ENCODE assay signal across 10 mouse cellular contexts in the genomic region with DNA sequence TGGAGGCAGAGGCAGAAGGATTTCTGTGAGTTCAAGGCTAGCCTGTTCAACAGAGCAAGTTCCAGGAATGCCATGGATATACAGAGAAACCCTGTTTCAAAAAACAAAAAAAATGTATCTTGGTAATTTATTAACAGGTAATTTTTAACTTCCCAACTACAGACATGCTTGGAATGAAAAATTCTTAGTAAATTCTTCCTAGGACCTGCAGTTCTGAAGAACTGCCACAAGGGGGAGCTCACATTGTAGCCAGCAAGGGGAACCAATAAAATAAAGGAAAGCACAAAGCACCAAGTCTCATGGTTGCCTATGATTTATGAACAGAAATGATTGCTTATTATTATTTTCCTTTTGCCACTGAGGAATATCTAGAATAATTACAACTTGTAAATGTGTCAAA. TPM values are rescaled to one million over a fixed set of nuclear protein-coding genes. Genes with fewer than 3 reads are reported as not detected.
A peak's percentile ranks its signal among the peaks of the same experiment; 100 is the strongest.
DNase-seq lines count a peak whose midpoint lies in the region; ATAC-seq and TF ChIP-seq lines count a peak whose summit lies in the region.
"Had no signal": no experiment of that assay in that cellular context is flagged by ENCODE, and none has a peak within 500 bp of the region (broad histone marks: within the 10 kb centered on the region; RNA-seq: fewer than 3 reads in every experiment).

No protein-coding gene starts in this region.

- H3K27ac ChIP-seq in heart, embryonic 11.5 days (ENCODE audit: low read depth, low read length), result no peak overlapping the region
- H3K27ac ChIP-seq in intestine, postnatal 0 days (ENCODE audit: low read depth, low read length), result no peak overlapping the region
- H3K27ac ChIP-seq: hindbrain, embryonic 15.5 days had no signal

- no peaks in the 10 kb centered on the region for H3K4me1 ChIP-seq in heart, embryonic 11.5 days (ENCODE audit: control insufficient read depth, insufficient read depth, low read length)
- H3K4me1 ChIP-seq in intestine, postnatal 0 days (replicated peaks; ENCODE audit: control insufficient read depth, insufficient read depth, low read length), result no peaks in the 10 kb centered on the region
- H3K4me1 ChIP-seq: hindbrain, embryonic 15.5 days had no signal

- H3K36me3 ChIP-seq in heart, embryonic 11.5 days (ENCODE audit: control insufficient read depth, insufficient read depth, low read length), result no peaks in the 10 kb centered on the region
- peaks cover 71% of the 10 kb centered on the region for H3K36me3 ChIP-seq in intestine, postnatal 0 days (ENCODE audit: control insufficient read depth, insufficient read depth)
- H3K36me3 ChIP-seq: hindbrain, embryonic 15.5 days had no signal

- no peaks in the 10 kb centered on the region for H3K9me3 ChIP-seq in heart, embryonic 11.5 days (replicated peaks; ENCODE audit: control insufficient read depth, low read length)
- H3K9me3 ChIP-seq in intestine, postnatal 0 days (ENCODE audit: control insufficient read depth), result no peaks in the 10 kb centered on the region
- H3K9me3 ChIP-seq: hindbrain, embryonic 15.5 days had no signal

- no peak overlapping the region for H3K9ac ChIP-seq in heart, embryonic 11.5 days (ENCODE audit: low read depth, low read length)
- no peak overlapping the region for H3K9ac ChIP-seq in intestine, postnatal 0 days (ENCODE audit: low read depth, low read length)
- H3K9ac ChIP-seq: hindbrain, embryonic 15.5 days had no signal

- no peaks in the 10 kb centered on the region for H3K27me3 ChIP-seq in heart, embryonic 11.5 days (ENCODE audit: control insufficient read depth, insufficient read depth, low read length)
- no peaks in the 10 kb centered on the region for H3K27me3 ChIP-seq in intestine, postnatal 0 days (replicated peaks; ENCODE audit: control insufficient read depth, insufficient read depth, low read length)
- H3K27me3 ChIP-seq: hindbrain, embryonic 15.5 days had no signal

- H3K4me3 ChIP-seq in heart, embryonic 11.5 days (ENCODE audit: low read depth, low read length), result no peak overlapping the region
- H3K4me3 ChIP-seq in intestine, postnatal 0 days (ENCODE audit: low read depth, low read length), result no peak overlapping the region
- H3K4me3 ChIP-seq: hindbrain, embryonic 15.5 days; myocyte had no signal

- TF ChIP-seq CTCF in intestine, postnatal 0 days (IDR thresholded peaks at IDR 0.05; ENCODE audit: low read depth), result peak; percentile 89

- DNase-seq in heart, adult 18-20 months, result peak; percentile 36 to 63
- peak; percentile 51 for DNase-seq in urinary bladder, postnatal 25 days (ENCODE audit: low spot score)
- DNase-seq in urinary bladder, postnatal 10 days (ENCODE audit: low spot score), result no peak
- peak; percentile 67 to 77 for DNase-seq in cerebellum, postnatal 10 days
- DNase-seq in yolk sac, embryonic 10.5 days (ENCODE audit: low spot score), result no peak

- no peak for ATAC-seq in heart, embryonic 11.5 days (replicated peaks; ENCODE audit: insufficient number of reproducible peaks, low FRiP score, low TSS enrichment)
- ATAC-seq in intestine, postnatal 0 days, result no peak
- ATAC-seq in megakaryocyte progenitor cell, adult 5-6 weeks (replicated peaks; ENCODE audit: poor library complexity), result peak; percentile 65

- no peak overlapping the region for H3K4me2 ChIP-seq in heart, embryonic 11.5 days
- H3K4me2 ChIP-seq in intestine, postnatal 0 days (replicated peaks; ENCODE audit: low read depth), result no peak overlapping the region
- H3K4me2 ChIP-seq: hindbrain, embryonic 15.5 days had no signal

RNA-seq across cellular contexts. Expression of a gene that starts 14.0 kb away (rescaled TPM):
- 1 to 10 TPM; 4.3 to 5.6 TPM for total RNA-seq in heart, adult 18-20 months (2021)
- polyA plus RNA-seq in heart, embryonic 11.5 days (2014; fragmentation: Nextera tagmentation; extraction: Ambion mirVana), result 18.5 and 22.2 TPM in 2 replicates
- polyA plus RNA-seq in intestine, postnatal 0 days (2015; fragmentation: Nextera tagmentation; extraction: Ambion mirVana), result 16.1 and 16.7 TPM in 2 replicates
- total RNA-seq in megakaryocyte progenitor cell, adult 5-6 weeks (2015), result 24.5 and 28.2 TPM in 2 replicates
- total RNA-seq in megakaryocyte progenitor cell, adult 5-6 weeks (2017), result 26.1 TPM in 2 replicates

RNA-seq across cellular contexts. Expression of a gene that starts 46.2 kb away (rescaled TPM):
- 10 to 100 TPM; 34.8 to 37.3 TPM for total RNA-seq in heart, adult 18-20 months (2021)
- 13.0 and 13.7 TPM in 2 replicates for polyA plus RNA-seq in heart, embryonic 11.5 days (2014; fragmentation: Nextera tagmentation; extraction: Ambion mirVana)
- polyA plus RNA-seq in intestine, postnatal 0 days (2015; fragmentation: Nextera tagmentation; extraction: Ambion mirVana), result 541 and 578 TPM in 2 replicates
- total RNA-seq in megakaryocyte progenitor cell, adult 5-6 weeks (2015), result 14.6 and 18.4 TPM in 2 replicates
- 15.3 and 21.2 TPM in 2 replicates for total RNA-seq in megakaryocyte progenitor cell, adult 5-6 weeks (2017)

Comparison
In these comparisons a context has a peak if more than half of its experiments do, and no peak if none do; other contexts are left out.
1. DNase-seq: peak in heart, adult 18-20 months (2 of 2), urinary bladder, postnatal 25 days (single experiment) and cerebellum, postnatal 10 days (2 of 2); none in urinary bladder, postnatal 10 days (single experiment) and yolk sac, embryonic 10.5 days (single experiment).